Mouse (Mus musculus): ENCODE results near the gene Lgals1.

DNA sequence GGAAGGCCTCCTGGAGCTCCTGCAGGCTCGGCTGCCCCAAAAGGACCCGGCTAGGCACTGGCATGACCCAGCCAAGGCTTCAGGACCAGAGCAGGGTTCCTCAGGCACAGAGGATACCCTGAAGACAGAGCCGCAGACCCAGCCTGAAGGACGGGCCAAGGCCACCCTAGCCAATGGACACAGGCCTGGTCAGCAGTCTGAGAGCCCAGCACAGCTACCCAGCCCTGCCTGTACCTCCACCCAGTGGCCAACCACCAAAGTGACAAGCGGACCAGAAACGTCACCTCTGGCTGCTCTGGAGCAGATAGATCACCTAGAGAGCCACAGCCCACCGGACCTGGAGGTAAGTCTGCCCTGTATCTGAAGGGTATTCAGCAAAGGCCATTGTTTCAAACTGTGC lies 47.4 kb downstream of the Lgals1 start:
- TF ChIP-seq CTCF (conservative IDR thresholded peaks at IDR 0.05; ENCODE audit: low read length) (no peak), NANOG (IDR thresholded peaks at IDR 0.05; ENCODE audit: borderline replicate concordance, low read length) (no peak)

All from E14TG2a.4 (cell line).